Mouse (Mus musculus) A20 (cell line): ENCODE measurements around the gene Krt2.

Source experiments
- DNase-seq: peaks from one replicate; pipeline ENCODE4 v3.0.0-alpha.2; 2011; ENCODE audit warnings: low read depth, low spot score

Gene Krt2

GRCm38 (mm10) chr15:101772080-101772710 lies 45.8 kb downstream of the Krt2 start:
- DNase-seq: peak; percentile 45

GRCm38 (mm10) chr15:101770226-101770625 lies 47.7 kb downstream of the Krt2 start:
- DNase-seq: no peak
